Mouse (Mus musculus): ENCODE results near the gene Pet117. TPM values are rescaled to one million over a fixed set of nuclear protein-coding genes. Genes with fewer than 3 reads are reported as not detected.

Gene Pet117
- polyA plus RNA-seq, 1 experiment from 2014 or later, result 2.8 TPM

- 51% methylated on average over 7 of the region's 7 CpGs for WGBS (ENCODE audit: insufficient replicate concordance)
- ATAC-seq (ENCODE audit: low read depth), result peak; percentile 87
These were observed 13.9 kb downstream of the Pet117 start for GRCm38 (mm10) chr2:144382624-144383138.

DNA sequence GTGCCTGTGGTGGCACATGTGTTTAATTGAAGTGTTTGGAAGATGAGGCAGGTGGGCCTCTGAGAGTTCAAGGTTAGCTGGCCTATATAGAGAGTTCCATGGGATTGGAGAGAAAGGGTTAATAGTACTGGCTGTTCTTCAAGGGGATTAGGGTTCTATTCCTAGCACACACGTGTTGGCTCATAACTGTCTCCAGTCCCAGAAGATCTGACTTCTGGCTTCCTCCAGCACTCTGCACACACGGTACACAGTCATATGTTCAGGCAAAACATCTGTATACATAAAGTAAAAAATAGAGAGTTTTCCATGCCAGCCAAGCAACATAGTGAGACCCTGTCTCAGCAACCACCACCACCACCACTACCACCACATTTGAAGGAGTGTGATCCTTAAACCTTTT is 17.5 kb downstream of the Pet117 start:
- H3K36me3 ChIP-seq, result peaks cover 74% of the 10 kb centered on the region

More at GRCm38 (mm10) chr2:144382624-144383138, 13.9 kb downstream of the Pet117 start:
- Histone ChIP-seq H3K9ac (no peak overlapping the region), H3K4me2 (no peak overlapping the region), H3K4me3 (replicated peaks) (no peak overlapping the region), H3K9me3 (replicated peaks) (no peaks in the 10 kb centered on the region), H3K27me3 (no peaks in the 10 kb centered on the region), H3K36me3 (peaks cover 80% of the 10 kb centered on the region), H3K4me1 (replicated peaks) (peaks cover 17% of the 10 kb centered on the region), H3K27ac (0 out of 2 replicates have a peak overlapping the region, but pooled peaks have one; percentile 20)
- DNase-seq, result no peak

DNA sequence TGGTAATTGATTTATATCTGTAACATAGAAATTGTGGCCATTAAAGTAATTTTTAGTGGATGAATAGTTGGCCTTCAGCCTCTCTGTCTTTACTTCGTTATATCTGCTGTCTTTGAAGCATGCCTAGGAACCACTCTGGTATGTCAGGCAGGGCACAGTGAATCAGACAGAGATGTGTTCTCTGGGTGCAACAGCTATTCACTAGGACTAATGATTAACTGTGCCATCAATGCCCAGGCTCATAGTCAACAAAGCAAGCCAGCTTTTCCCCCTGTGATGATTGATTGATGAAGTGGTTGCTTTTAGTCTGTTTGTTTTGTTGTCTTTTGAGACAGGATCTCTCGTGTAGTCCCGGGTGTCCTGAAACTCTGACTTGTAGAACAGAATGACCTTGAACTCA is 19.6 kb downstream of the Pet117 start:
- Histone ChIP-seq H3K27me3 (no peaks in the 10 kb centered on the region), H3K36me3 (peaks cover 69% of the 10 kb centered on the region), H3K9ac (no peak overlapping the region), H3K4me1 (replicated peaks) (peaks cover 9% of the 10 kb centered on the region), H3K9me3 (replicated peaks) (no peaks in the 10 kb centered on the region), H3K27ac (no peak overlapping the region), H3K4me2 (no peak overlapping the region), H3K4me3 (replicated peaks) (no peak overlapping the region)
- 78% methylated on average over 3 of the region's 3 CpGs for WGBS (ENCODE audit: insufficient replicate concordance)
- ATAC-seq (ENCODE audit: low read depth), result no peak
- DNase-seq, result no peak

More for the DNA sequence above, 17.5 kb downstream of the Pet117 start:
- no peak overlapping the region for H3K4me2 ChIP-seq
- no peak overlapping the region for H3K4me3 ChIP-seq (replicated peaks)
- DNase-seq (no peak), ATAC-seq (ENCODE audit: low read depth) (no peak)
- H3K9ac ChIP-seq, result no peak overlapping the region
- WGBS (ENCODE audit: insufficient replicate concordance), result 67% methylated on average over 2 of the region's 2 CpGs
- no peaks in the 10 kb centered on the region for H3K9me3 ChIP-seq (replicated peaks)
- no peak overlapping the region for H3K27ac ChIP-seq
- H3K27me3 ChIP-seq, result no peaks in the 10 kb centered on the region
- peaks cover 21% of the 10 kb centered on the region for H3K4me1 ChIP-seq (replicated peaks)

DNA sequence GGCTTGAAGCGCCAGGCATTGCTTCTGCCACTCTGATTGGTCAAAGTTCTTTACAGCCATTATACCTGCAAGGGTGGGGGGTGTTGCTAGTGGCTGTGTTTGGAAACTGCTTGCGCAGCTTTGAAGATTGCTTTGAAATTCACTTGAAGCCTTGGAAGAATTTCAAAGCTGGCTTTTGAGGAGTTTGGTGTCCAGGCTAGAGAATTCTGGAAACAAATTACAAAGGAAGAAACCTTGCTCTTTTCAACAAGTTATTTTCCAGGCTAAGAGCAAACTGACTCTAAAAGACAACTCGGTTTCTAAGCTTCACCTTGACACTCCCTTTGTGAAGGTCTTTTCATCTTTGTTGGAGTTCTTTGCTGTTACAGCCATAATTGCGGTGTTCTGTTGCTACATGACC is 30.7 kb downstream of the Pet117 start:
- Histone ChIP-seq H3K27me3 (no peaks in the 10 kb centered on the region), H3K4me1 (replicated peaks) (no peaks in the 10 kb centered on the region; the same call in 1 of the 2 replicates), H3K4me2 (no peak overlapping the region), H3K36me3 (peaks cover 91% of the 10 kb centered on the region), H3K9ac (no peak overlapping the region), H3K9me3 (replicated peaks) (no peaks in the 10 kb centered on the region), H3K27ac (no peak overlapping the region), H3K4me3 (replicated peaks) (no peak overlapping the region)
- DNase-seq (no peak), ATAC-seq (ENCODE audit: low read depth) (no peak)
- 80% methylated on average over 4 of the region's 4 CpGs for WGBS (ENCODE audit: insufficient replicate concordance)

GRCm38 (mm10) chr2:144400659-144401058 is 31.9 kb downstream of the Pet117 start:
- Histone ChIP-seq H3K9ac (no peak overlapping the region), H3K4me1 (replicated peaks) (no peaks in the 10 kb centered on the region; the same call in 1 of the 2 replicates), H3K9me3 (replicated peaks) (no peaks in the 10 kb centered on the region), H3K36me3 (peaks cover 88% of the 10 kb centered on the region), H3K4me3 (replicated peaks) (no peak overlapping the region), H3K27ac (no peak overlapping the region), H3K4me2 (no peak overlapping the region), H3K27me3 (no peaks in the 10 kb centered on the region)
- 79% methylated on average over 6 of the region's 6 CpGs for WGBS (ENCODE audit: insufficient replicate concordance)
- DNase-seq, result no peak
- no peak for ATAC-seq (ENCODE audit: low read depth)

- H3K4me1 ChIP-seq (replicated peaks), result no peaks in the 10 kb centered on the region
- no peak overlapping the region for H3K4me3 ChIP-seq (replicated peaks)
- no peak for ATAC-seq (ENCODE audit: low read depth)
- no peak overlapping the region for H3K9ac ChIP-seq
- DNase-seq, result no peak
- H3K27me3 ChIP-seq, result no peaks in the 10 kb centered on the region
- H3K36me3 ChIP-seq, result peaks cover 47% of the 10 kb centered on the region
- WGBS (ENCODE audit: insufficient replicate concordance), result 71% methylated on average over 4 of the region's 4 CpGs
- H3K4me2 ChIP-seq, result no peak overlapping the region
- H3K27ac ChIP-seq, result no peak overlapping the region
- H3K9me3 ChIP-seq (replicated peaks), result no peaks in the 10 kb centered on the region
These were observed 40.2 kb downstream of the Pet117 start for GRCm38 (mm10) chr2:144409037-144409436.

- 89% methylated on average over 3 of the region's 3 CpGs for WGBS (ENCODE audit: insufficient replicate concordance)
- no peak overlapping the region for H3K4me3 ChIP-seq (replicated peaks)
- H3K27me3 ChIP-seq, result no peaks in the 10 kb centered on the region
- H3K4me2 ChIP-seq, result no peak overlapping the region
- H3K9ac ChIP-seq, result no peak overlapping the region
- H3K9me3 ChIP-seq (replicated peaks), result no peaks in the 10 kb centered on the region
- no peak for DNase-seq
- H3K27ac ChIP-seq, result no peak overlapping the region
- H3K4me1 ChIP-seq (replicated peaks), result no peaks in the 10 kb centered on the region
- no peak for ATAC-seq (ENCODE audit: low read depth)
- peaks cover 35% of the 10 kb centered on the region for H3K36me3 ChIP-seq
These were observed 41.8 kb downstream of the Pet117 start for GRCm38 (mm10) chr2:144410603-144411002.

DNA sequence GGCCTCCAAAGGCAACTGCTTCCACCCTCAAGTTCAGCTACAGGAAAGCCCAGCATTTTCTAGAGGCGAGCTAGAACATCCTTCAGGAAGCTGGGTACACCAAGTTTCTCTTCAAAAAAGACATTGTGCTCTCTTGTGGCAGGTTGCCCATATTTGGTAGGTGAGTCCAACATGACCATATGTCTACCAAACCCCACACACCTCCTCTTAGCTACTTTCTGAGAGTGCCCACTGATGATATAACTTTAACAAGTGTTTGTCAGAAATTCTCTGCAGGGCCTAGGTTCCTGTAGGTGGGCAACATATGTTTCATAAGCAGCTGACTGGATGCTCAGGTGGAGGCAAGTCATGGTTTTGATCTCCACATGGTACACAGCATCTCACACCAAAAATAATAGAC is 45.9 kb downstream of the Pet117 start:
- H3K36me3 ChIP-seq, result no peaks in the 10 kb centered on the region
- H3K9ac ChIP-seq, result no peak overlapping the region
- no peaks in the 10 kb centered on the region for H3K9me3 ChIP-seq (replicated peaks)
- H3K27me3 ChIP-seq, result no peaks in the 10 kb centered on the region
- ATAC-seq (ENCODE audit: low read depth), result no peak
- 55% methylated on average over 1 of the region's 1 CpGs for WGBS (ENCODE audit: insufficient replicate concordance)
- H3K27ac ChIP-seq, result no peak overlapping the region
- no peaks in the 10 kb centered on the region for H3K4me1 ChIP-seq (replicated peaks)
- no peak overlapping the region for H3K4me3 ChIP-seq (replicated peaks)
- no peak overlapping the region for H3K4me2 ChIP-seq
- no peak for DNase-seq

DNA sequence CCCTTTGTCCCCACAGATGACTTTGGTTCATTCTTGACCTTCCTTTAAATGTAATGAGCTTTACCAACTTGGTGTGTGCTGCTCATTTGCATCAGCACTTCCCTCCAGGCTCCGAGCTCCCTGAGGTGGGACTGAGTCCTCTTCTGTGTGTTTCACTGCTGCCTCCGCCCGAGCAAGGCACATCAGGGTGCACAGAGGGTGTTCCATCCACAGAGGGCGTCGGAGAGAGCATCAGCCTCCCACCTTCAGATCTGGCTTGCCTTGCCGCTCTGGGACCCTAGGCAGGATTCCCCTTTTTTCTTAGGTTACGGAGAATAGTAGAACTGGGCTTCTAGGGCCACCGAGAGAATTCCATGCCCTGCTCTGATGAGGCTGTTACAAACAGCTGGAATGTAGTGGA is 48.1 kb downstream of the Pet117 start:
- no peak overlapping the region for H3K4me3 ChIP-seq (replicated peaks)
- H3K9me3 ChIP-seq (replicated peaks), result no peaks in the 10 kb centered on the region
- no peaks in the 10 kb centered on the region for H3K4me1 ChIP-seq (replicated peaks)
- H3K9ac ChIP-seq, result no peak overlapping the region
- H3K27me3 ChIP-seq, result no peaks in the 10 kb centered on the region
- no peak for ATAC-seq (ENCODE audit: low read depth)
- DNase-seq, result no peak
- no peaks in the 10 kb centered on the region for H3K36me3 ChIP-seq
- WGBS (ENCODE audit: insufficient replicate concordance), result 46% methylated on average over 8 of the region's 8 CpGs
- no peak overlapping the region for H3K4me2 ChIP-seq
- H3K27ac ChIP-seq, result no peak overlapping the region

GRCm38 (mm10) chr2:144418062-144418461 is 49.3 kb downstream of the Pet117 start:
- no peaks in the 10 kb centered on the region for H3K9me3 ChIP-seq (replicated peaks)
- no peak overlapping the region for H3K4me3 ChIP-seq (replicated peaks)
- DNase-seq (no peak), ATAC-seq (ENCODE audit: low read depth) (no peak)
- H3K27ac ChIP-seq, result no peak overlapping the region
- no peaks in the 10 kb centered on the region for H3K4me1 ChIP-seq (replicated peaks)
- WGBS (ENCODE audit: insufficient replicate concordance), result 42% methylated on average over 2 of the region's 2 CpGs
- no peaks in the 10 kb centered on the region for H3K36me3 ChIP-seq
- H3K27me3 ChIP-seq, result no peaks in the 10 kb centered on the region
- H3K9ac ChIP-seq, result no peak overlapping the region
- H3K4me2 ChIP-seq, result no peak overlapping the region

DNA sequence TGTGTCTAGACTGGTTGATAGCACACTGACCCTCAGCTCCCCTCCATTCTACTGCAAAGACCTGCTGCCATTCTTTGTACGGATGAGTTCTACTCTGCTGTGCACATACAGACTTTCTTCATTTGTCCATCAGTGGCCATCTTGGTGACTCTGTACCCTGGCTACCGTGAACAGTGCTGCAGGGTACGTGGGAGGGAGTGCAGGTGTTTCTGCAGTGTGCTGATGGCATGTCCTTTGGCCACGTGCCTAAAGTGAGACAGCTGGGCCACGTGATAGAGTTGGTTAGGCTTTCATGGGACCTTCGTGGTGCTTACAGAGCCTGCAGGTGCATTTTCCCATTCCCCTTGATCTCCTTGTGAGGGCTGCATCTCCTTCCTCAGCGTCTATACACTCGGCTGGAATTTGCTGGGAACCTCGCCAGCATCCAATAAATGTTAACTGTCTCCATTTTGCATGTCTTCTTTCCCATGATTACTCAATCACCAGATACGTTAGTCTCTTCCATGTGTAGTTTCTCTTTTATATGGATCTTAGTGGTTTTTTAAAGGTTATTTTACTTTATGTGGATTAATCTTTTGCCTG is 53.4 kb downstream of the Pet117 start:
- no peak overlapping the region for H3K27ac ChIP-seq
- WGBS (ENCODE audit: insufficient replicate concordance), result 69% methylated on average over 10 of the region's 10 CpGs
- no peaks in the 10 kb centered on the region for H3K36me3 ChIP-seq
- H3K4me3 ChIP-seq (replicated peaks), result no peak overlapping the region
- H3K27me3 ChIP-seq, result no peaks in the 10 kb centered on the region
- H3K9ac ChIP-seq, result no peak overlapping the region
- H3K4me2 ChIP-seq, result no peak overlapping the region
- H3K4me1 ChIP-seq (replicated peaks), result no peaks in the 10 kb centered on the region
- no peak for DNase-seq
- no peaks in the 10 kb centered on the region for H3K9me3 ChIP-seq (replicated peaks)
- no peak for ATAC-seq (ENCODE audit: low read depth)
